Mouse (Mus musculus) neural tube, embryonic 13.5 days (tissue): ENCODE results near the gene Rhou. TPM values are rescaled to one million over a fixed set of nuclear protein-coding genes. Genes with fewer than 3 reads are reported as not detected.
A peak's percentile ranks its signal among the peaks of the same experiment; 100 is the strongest.
"Not testable (repeated sequence)": the region's sequence is repeated elsewhere in the genome, so short reads cannot be mapped to it uniquely, and the experiment has no call there.

ENCODE experiments used
- ATAC-seq: fragments of 200-750 bp; cut with Nextera tagmentation; 2 replicates; pipeline ENCODE4 v1.8.0; 2017; ENCODE audit warnings: low read depth, mild to moderate bottlenecking, moderate TSS enrichment, moderate library complexity
- H3K27ac ChIP-seq: fragments of 300-500 bp; sonication (generic); replicated peaks from 2 replicates; pipeline ENCODE4 v1.5.1; 2015; ENCODE audit warnings: moderate library complexity, mild to moderate bottlenecking, inconsistent platforms
- H3K27me3 ChIP-seq: fragments of 300-500 bp; sonication (generic); 2 replicates; pipeline ENCODE4 v1.6.1; 2015; ENCODE audit warnings: mild to moderate bottlenecking, inconsistent platforms
- H3K36me3 ChIP-seq: fragments of 300-500 bp; sonication (generic); 2 replicates; pipeline ENCODE4 v1.6.1; 2015; ENCODE audit warnings: mild to moderate bottlenecking, inconsistent platforms
- H3K4me1 ChIP-seq: fragments of 300-500 bp; sonication (generic); replicated peaks from 2 replicates; pipeline ENCODE4 v1.6.1; 2015; ENCODE audit warnings: inconsistent platforms
- H3K4me2 ChIP-seq: fragments of 300-500 bp; sonication (generic); 2 replicates; pipeline ENCODE4 v1.6.1; 2015; ENCODE audit warnings: inconsistent platforms, mild to moderate bottlenecking, moderate library complexity
- H3K4me3 ChIP-seq: fragments of 300-500 bp; sonication (generic); 2 replicates; pipeline ENCODE4 v1.5.1; 2015; ENCODE audit warnings: mild to moderate bottlenecking, inconsistent platforms
- H3K9ac ChIP-seq: fragments of 300-500 bp; sonication (generic); 2 replicates; pipeline ENCODE4 v1.6.1; 2015; ENCODE audit warnings: moderate library complexity, mild to moderate bottlenecking, inconsistent platforms
- H3K9me3 ChIP-seq: fragments of 300-500 bp; sonication (generic); 2 replicates; pipeline ENCODE4 v1.6.1; 2016; ENCODE audit warnings: inconsistent platforms
- WGBS: fragments of 180-500 bp; shearing (Covaris S2); methylation state at CpG from one replicate; pipeline ENCODE4 v1.1.7; 2015; 5-methylcytosine and 5-hydroxymethylcytosine counted together
- polyA plus RNA-seq: library from polyadenylated mRNA; unstranded; fragments of >200 nt; fragmentation: Nextera tagmentation; extraction: Ambion mirVana; gene quantifications from 2 replicates; pipeline ENCODE4 v1.2.1, GENCODE M21; 2015

Rhou gene
- polyA plus RNA-seq = 15.9 and 16.1 TPM in 2 replicates

GRCm38 (mm10) chr8:123653308-123653993 is at the start of gene Rhou:
Gene Rhou, plus strand, starts transcription at chr8:123653929.
- peaks cover 24% of the 10 kb centered on the region for H3K4me1 ChIP-seq
- peak within 1 kb of the TSS; percentile 94 for H3K9ac ChIP-seq
- H3K4me3 ChIP-seq = peak within 1 kb of the TSS; percentile 82
- H3K4me2 ChIP-seq = peak within 1 kb of the TSS; percentile 74
- H3K27ac ChIP-seq = peak within 1 kb of the TSS; percentile 95
- WGBS = 0% methylated on average over 44 of the region's 58 CpGs
- ATAC-seq = peak; percentile 89
- no peaks in the 10 kb centered on the region for H3K9me3 ChIP-seq
- no peaks in the 10 kb centered on the region for H3K27me3 ChIP-seq
- peaks cover 24% of the 10 kb centered on the region for H3K36me3 ChIP-seq

GRCm38 (mm10) chr8:123612652-123613051 is 41.1 kb upstream of the Rhou start:
- 83% methylated on average over 1 of the region's 5 CpGs for WGBS
- not testable (repeated sequence) for H3K4me3 ChIP-seq, H3K4me2 ChIP-seq, H3K27me3 ChIP-seq, H3K27ac ChIP-seq, H3K9ac ChIP-seq, H3K4me1 ChIP-seq, H3K9me3 ChIP-seq, H3K36me3 ChIP-seq, ATAC-seq

- peaks cover 46% of the 10 kb centered on the region for H3K27me3 ChIP-seq
- not testable (repeated sequence) for H3K36me3 ChIP-seq, H3K4me3 ChIP-seq, H3K4me2 ChIP-seq, H3K4me1 ChIP-seq, H3K9ac ChIP-seq, ATAC-seq, H3K27ac ChIP-seq, H3K9me3 ChIP-seq
- no CpG with 5 or more reads among the region's 39 CpGs for WGBS
Observed at GRCm38 (mm10) chr8:123623523-123623922, 30.2 kb upstream of the Rhou start.

- Histone ChIP-seq H3K9me3 (no peaks in the 10 kb centered on the region), H3K27ac (no peak overlapping the region), H3K27me3 (peaks cover 48% of the 10 kb centered on the region), H3K36me3 (no peaks in the 10 kb centered on the region), H3K4me3 (no peak overlapping the region), H3K4me1 (peaks cover 9% of the 10 kb centered on the region), H3K9ac (no peak overlapping the region), H3K4me2 (no peak overlapping the region)
- 66% methylated on average over 5 of the region's 5 CpGs for WGBS
- ATAC-seq = no peak
Observed at GRCm38 (mm10) chr8:123624274-123624673, 29.5 kb upstream of the Rhou start.

GRCm38 (mm10) chr8:123624702-123625101 is 29.0 kb upstream of the Rhou start:
- Histone ChIP-seq H3K9ac (no peak overlapping the region), H3K4me3 (no peak overlapping the region), H3K36me3 (no peaks in the 10 kb centered on the region), H3K9me3 (no peaks in the 10 kb centered on the region), H3K4me1 (peaks cover 12% of the 10 kb centered on the region), H3K4me2 (no peak overlapping the region), H3K27ac (no peak overlapping the region), H3K27me3 (peaks cover 52% of the 10 kb centered on the region)
- WGBS = 58% methylated on average over 1 of the region's 1 CpGs
- ATAC-seq = no peak

- no peak overlapping the region for H3K4me3 ChIP-seq
- no peak overlapping the region for H3K27ac ChIP-seq
- peaks cover 56% of the 10 kb centered on the region for H3K27me3 ChIP-seq
- no peak overlapping the region for H3K9ac ChIP-seq
- peaks cover 15% of the 10 kb centered on the region for H3K4me1 ChIP-seq
- no peak overlapping the region for H3K4me2 ChIP-seq
- ATAC-seq = no peak
- 29% methylated on average over 2 of the region's 2 CpGs for WGBS
- H3K36me3 ChIP-seq = no peaks in the 10 kb centered on the region
- no peaks in the 10 kb centered on the region for H3K9me3 ChIP-seq
Observed at GRCm38 (mm10) chr8:123625717-123626116, 28.0 kb upstream of the Rhou start.

GRCm38 (mm10) chr8:123627410-123628147 is 26.1 kb upstream of the Rhou start:
- H3K27ac ChIP-seq = no peak overlapping the region
- ATAC-seq = 0 out of 2 replicates have a peak, but pooled peaks have one; percentile 4
- peaks cover 16% of the 10 kb centered on the region for H3K4me1 ChIP-seq
- H3K36me3 ChIP-seq = no peaks in the 10 kb centered on the region
- no peak overlapping the region for H3K4me3 ChIP-seq
- H3K4me2 ChIP-seq = no peak overlapping the region
- no peaks in the 10 kb centered on the region for H3K9me3 ChIP-seq
- peaks cover 56% of the 10 kb centered on the region for H3K27me3 ChIP-seq
- H3K9ac ChIP-seq = no peak overlapping the region
- 62% methylated on average over 6 of the region's 6 CpGs for WGBS

GRCm38 (mm10) chr8:123628253-123628967 is 25.3 kb upstream of the Rhou start:
- no peaks in the 10 kb centered on the region for H3K36me3 ChIP-seq
- 2% methylated on average over 8 of the region's 8 CpGs for WGBS
- peaks cover 16% of the 10 kb centered on the region for H3K4me1 ChIP-seq
- no peaks in the 10 kb centered on the region for H3K9me3 ChIP-seq
- H3K4me2 ChIP-seq = peak overlapping the region; percentile 59
- H3K27ac ChIP-seq = no peak overlapping the region
- peaks cover 60% of the 10 kb centered on the region for H3K27me3 ChIP-seq
- peak overlapping the region; percentile 33 for H3K4me3 ChIP-seq
- peak; percentile 57; the same call in 1 of the 2 replicates for ATAC-seq
- H3K9ac ChIP-seq = 0 out of 2 replicates have a peak overlapping the region, but pooled peaks have one; percentile 43

- WGBS = 9% methylated on average over 19 of the region's 19 CpGs
- Histone ChIP-seq H3K9ac (no peak overlapping the region), H3K27me3 (peaks cover 62% of the 10 kb centered on the region)
Observed at GRCm38 (mm10) chr8:123628968-123629755, 24.6 kb upstream of the Rhou start.

GRCm38 (mm10) chr8:123630058-123630457 is 23.7 kb upstream of the Rhou start:
- Histone ChIP-seq H3K36me3 (no peaks in the 10 kb centered on the region), H3K27ac (no peak overlapping the region), H3K4me2 (peak overlapping the region; percentile 42), H3K27me3 (peaks cover 53% of the 10 kb centered on the region), H3K4me3 (no peak overlapping the region), H3K9ac (0 out of 2 replicates have a peak overlapping the region, but pooled peaks have one; percentile 22), H3K9me3 (no peaks in the 10 kb centered on the region), H3K4me1 (peaks cover 16% of the 10 kb centered on the region)
- ATAC-seq = no peak
- 48% methylated on average over 10 of the region's 10 CpGs for WGBS

More at GRCm38 (mm10) chr8:123628968-123629755, 24.6 kb upstream of the Rhou start:
- Histone ChIP-seq H3K4me1 (peaks cover 16% of the 10 kb centered on the region), H3K27ac (no peak overlapping the region), H3K9me3 (no peaks in the 10 kb centered on the region), H3K36me3 (no peaks in the 10 kb centered on the region), H3K4me3 (peak overlapping the region; percentile 33), H3K4me2 (peak overlapping the region; percentile 59)
- peak; percentile 41; the same call in 1 of the 2 replicates for ATAC-seq

- ATAC-seq = no peak
- Histone ChIP-seq H3K36me3 (no peaks in the 10 kb centered on the region), H3K4me2 (peak overlapping the region; percentile 42), H3K9me3 (no peaks in the 10 kb centered on the region), H3K27ac (no peak overlapping the region), H3K4me3 (no peak overlapping the region), H3K9ac (0 out of 2 replicates have a peak overlapping the region, but pooled peaks have one; percentile 22), H3K4me1 (peaks cover 16% of the 10 kb centered on the region), H3K27me3 (peaks cover 45% of the 10 kb centered on the region)
- 24% methylated on average over 12 of the region's 12 CpGs for WGBS
Observed at GRCm38 (mm10) chr8:123630841-123631251, 22.9 kb upstream of the Rhou start.
